Mouse (Mus musculus) v-Abl transformed pro-B cells (cell line): Measurements from ENCODE around the gene Nmt2.

ENCODE experiments used
- in situ Hi-C, 2 experiments: fragments of 400-800 bp; cut with MboI; formaldehyde crosslinking; loops; one replicate each; pipeline ENCODE4 v1.15.1; 2025; ENCODE audit not compliant: unreplicated experiment in 2 of 2

Gene Nmt2

GRCm38 (mm10) chr2:3324381-3325130 lies 40.5 kb downstream of the Nmt2 start:
- in situ Hi-C loops, result loop anchor here (5.0 to 25.0 kb wide), 3 partner anchors 32 to 1313 kb away; partner anchors contain the start of genes Cdnf (in 1 of the 2), Gm45902 (in 1 of the 2) and Hspa14 (in 1 of the 2)

DNA sequence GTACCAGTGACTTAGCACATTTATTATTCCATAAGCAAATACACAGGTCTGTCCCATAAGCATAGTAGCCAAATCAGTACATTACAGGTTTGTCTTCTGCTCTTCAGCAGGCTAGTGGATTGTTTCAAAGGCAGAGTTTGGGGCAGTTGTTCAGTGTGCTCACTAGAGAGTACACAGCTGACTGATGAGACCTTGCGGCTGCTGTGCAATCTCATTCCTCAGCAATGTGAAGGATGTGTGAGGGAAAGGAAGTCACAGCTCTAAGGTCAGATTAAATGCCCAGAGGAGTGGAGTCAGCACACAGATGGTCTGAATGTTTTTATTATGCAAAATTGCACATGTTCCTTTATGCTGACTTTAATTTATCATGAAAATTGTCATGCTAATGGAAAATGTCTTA lies 42.5 kb downstream of the Nmt2 start:
- in situ Hi-C loops, result loop anchor here (5.0 to 25.0 kb wide), 3 partner anchors 34 to 1311 kb away; partner anchors contain the start of genes Cdnf (in 1 of the 2), Gm45902 (in 1 of the 2) and Hspa14 (in 1 of the 2)

- in situ Hi-C loops, result loop anchor here (5.0 to 25.0 kb wide), 3 partner anchors 35 to 1310 kb away; partner anchors contain the start of genes Cdnf (in 1 of the 2), Gm45902 (in 1 of the 2) and Hspa14 (in 1 of the 2)
Measured at GRCm38 (mm10) chr2:3327351-3327750, 43.3 kb downstream of the Nmt2 start.

GRCm38 (mm10) chr2:3331071-3331703 lies 47.2 kb downstream of the Nmt2 start:
- in situ Hi-C loops, result loop anchor here (5.0 to 25.0 kb wide), 4 partner anchors 91 to 1306 kb away; partner anchors contain the start of genes Cdnf (in 2 of the 2), Gm45902 (in 2 of the 2), Hspa14 (in 2 of the 2) and Dclre1c (in 1 of the 2)

DNA sequence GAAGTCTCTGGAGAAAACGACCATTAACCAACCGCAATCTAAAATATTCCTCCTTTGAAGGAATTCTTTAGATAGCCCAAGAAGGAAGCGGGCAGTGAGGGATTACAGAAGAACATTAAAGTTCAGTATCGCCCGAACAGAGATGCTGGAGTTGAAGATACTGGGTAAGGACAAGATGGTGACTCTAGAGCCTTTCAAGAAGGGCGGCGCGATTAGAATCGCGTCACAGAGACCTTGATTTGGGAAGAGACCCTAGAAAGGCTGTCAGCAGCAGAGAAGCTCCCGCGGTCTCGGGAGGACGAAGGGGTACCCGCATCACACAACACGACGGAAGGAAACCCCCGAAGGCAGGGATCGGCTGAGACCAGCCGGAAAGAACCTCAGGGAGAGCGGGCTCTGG lies 48.0 kb downstream of the Nmt2 start:
- in situ Hi-C loops, result loop anchor here (5.0 to 25.0 kb wide), 4 partner anchors 90 to 1305 kb away; partner anchors contain the start of genes Cdnf (in 2 of the 2), Gm45902 (in 2 of the 2), Hspa14 (in 2 of the 2) and Dclre1c (in 1 of the 2)

- in situ Hi-C loops, result loop anchor here (5.0 to 25.0 kb wide), 4 partner anchors 90 to 1305 kb away; partner anchors contain the start of genes Cdnf (in 2 of the 2), Gm45902 (in 2 of the 2), Hspa14 (in 2 of the 2) and Dclre1c (in 1 of the 2)
Measured at GRCm38 (mm10) chr2:3332484-3333242, 48.7 kb downstream of the Nmt2 start, which contains the start of gene Rpp38. Gene Rpp38, minus strand, starts transcription at chr2:3332643.

GRCm38 (mm10) chr2:3333761-3334160 lies 49.7 kb downstream of the Nmt2 start:
- in situ Hi-C loops, result loop anchor here (5.0 to 25.0 kb wide), 4 partner anchors 89 to 1304 kb away; partner anchors contain the start of genes Cdnf (in 2 of the 2), Gm45902 (in 2 of the 2), Hspa14 (in 2 of the 2) and Dclre1c (in 1 of the 2)

DNA sequence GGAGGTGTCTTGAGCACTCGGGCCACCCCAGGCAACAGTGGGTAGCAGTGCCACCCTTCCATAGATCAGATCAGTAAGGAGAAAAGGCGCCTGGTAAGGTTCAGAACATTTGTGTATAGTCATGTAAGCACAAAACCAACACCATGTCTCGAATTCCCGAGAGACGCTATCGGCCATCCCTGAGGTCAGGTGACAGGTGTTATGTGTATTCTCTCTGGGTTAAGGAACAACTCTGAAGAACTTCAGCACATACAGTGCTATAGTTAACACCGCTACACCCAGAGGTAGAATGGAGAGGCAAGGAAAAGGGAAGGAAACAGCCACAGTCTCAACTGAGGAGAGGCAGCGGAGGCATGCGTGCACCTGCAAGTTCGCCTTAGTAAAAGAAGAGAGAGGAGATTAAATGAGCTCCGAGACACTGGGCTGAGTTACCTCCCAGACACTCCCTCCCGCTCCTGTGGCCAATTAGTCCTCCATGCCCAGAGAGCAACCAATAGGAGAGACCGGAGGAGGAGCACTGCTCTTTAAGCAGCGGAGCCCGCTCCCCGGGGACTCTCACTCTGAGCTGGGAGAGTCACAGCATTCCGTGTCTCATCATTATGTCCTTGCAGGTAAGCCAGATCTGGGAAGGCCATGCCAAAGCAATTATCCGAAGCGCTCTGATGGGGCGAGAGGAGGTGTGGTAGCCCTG lies 51.7 kb downstream of the Nmt2 start, which contains the start of gene Acbd7:
Acbd7 (plus strand) TSS at position 558 of the 691 bp plus-strand sequence.
- in situ Hi-C loops, result loop anchor here (5.0 to 25.0 kb wide), 4 partner anchors 87 to 1302 kb away; partner anchors contain the start of genes Cdnf (in 2 of the 2), Gm45902 (in 2 of the 2), Hspa14 (in 2 of the 2) and Dclre1c (in 1 of the 2)

- in situ Hi-C loops, result loop anchor here (5.0 to 25.0 kb wide), 7 partner anchors 164 to 1526 kb away; partner anchors contain the start of genes Cdnf (in 1 of the 2), Gm45902 (in 1 of the 2) and Hspa14 (in 1 of the 2)
Measured at GRCm38 (mm10) chr2:3348422-3348821, 64.4 kb downstream of the Nmt2 start.

DNA sequence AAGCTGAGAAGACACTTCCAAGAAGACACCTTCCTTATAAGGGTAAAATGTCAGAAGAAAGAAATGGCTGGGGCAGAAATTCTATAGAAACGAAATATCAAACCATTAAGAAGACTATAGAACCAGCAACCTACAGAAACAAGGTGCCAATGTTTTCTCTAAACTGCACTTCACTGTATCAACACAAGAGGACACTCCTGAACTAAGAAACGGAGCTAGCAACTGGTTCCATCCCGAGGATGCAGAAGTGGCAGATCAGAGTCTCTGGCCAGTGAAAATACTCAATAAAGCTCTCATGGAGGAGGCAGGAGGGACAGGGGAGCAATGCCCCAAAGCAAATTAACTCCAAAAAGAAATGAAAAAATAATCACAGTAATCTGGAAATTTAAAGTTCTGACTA lies 64.9 kb downstream of the Nmt2 start:
- in situ Hi-C loops, result loop anchor here (5.0 to 25.0 kb wide), 7 partner anchors 163 to 1526 kb away; partner anchors contain the start of genes Cdnf (in 1 of the 2), Gm45902 (in 1 of the 2) and Hspa14 (in 1 of the 2)

GRCm38 (mm10) chr2:3353160-3353559 lies 69.1 kb downstream of the Nmt2 start:
- in situ Hi-C loops, result no loop called here

GRCm38 (mm10) chr2:3355793-3356192 lies 71.8 kb downstream of the Nmt2 start:
- in situ Hi-C loops, result no loop called here

DNA sequence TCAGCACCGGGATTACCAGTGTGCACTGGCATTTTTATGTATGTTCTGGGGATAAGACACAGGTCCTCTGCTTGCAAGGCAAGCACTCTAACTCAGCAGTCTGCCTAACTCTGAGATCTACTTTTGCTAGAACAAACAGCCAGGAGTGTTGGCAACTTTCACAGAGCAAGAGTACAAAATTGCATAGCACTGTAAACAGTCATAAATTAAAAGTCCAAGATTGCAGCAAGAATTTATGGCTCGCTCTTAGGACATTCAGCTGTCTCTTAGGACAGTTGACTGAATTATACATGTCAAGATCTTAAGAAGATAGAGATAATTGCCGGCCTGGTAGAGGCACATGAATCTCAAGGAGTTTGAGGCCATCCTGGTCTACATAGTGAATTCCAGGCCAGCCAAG lies 72.3 kb downstream of the Nmt2 start:
- in situ Hi-C loops, result no loop called here

- in situ Hi-C loops, result no loop called here
Measured at GRCm38 (mm10) chr2:3357887-3358286, 73.9 kb downstream of the Nmt2 start.

DNA sequence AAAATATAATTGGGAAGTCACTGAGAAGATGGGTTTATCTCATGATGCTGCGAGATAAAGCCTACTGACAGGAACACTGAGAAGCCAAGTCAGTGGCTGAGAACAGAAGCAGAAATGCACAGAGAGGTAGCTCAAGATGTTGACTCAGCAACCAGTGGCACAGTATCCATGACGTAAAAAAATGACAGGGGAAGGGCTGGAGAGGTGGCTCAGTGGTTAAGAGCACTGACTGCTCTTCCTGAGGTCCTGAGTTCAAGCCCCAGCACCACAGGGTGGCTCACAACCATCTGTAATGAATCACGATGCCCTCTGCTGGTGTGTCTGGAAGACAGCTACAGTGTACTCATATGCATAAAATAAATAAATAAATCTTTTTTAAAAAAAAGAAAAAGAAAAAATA lies 77.1 kb downstream of the Nmt2 start:
- in situ Hi-C loops, result no loop called here

DNA sequence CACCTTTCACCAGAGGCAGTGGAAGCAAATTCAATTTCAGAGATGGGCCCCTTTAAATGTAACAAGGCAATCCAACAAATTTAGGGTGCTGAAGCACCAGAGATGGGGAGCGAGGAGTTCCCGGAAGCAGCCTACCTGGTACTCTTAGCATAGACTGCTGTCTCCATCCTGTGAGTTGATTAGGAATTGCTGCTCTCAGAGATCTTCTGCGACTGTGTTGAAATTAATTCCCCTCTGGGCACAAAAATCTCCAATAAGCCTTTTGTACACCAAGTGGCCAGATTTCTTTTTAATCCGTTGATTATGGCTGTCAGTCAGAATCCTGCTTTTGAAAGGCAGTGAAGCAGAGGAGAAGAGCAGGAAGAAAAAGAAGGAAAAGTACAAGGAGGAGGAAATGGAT lies 81.1 kb downstream of the Nmt2 start:
- in situ Hi-C loops, result no loop called here
